Mouse (Mus musculus) cerebral cortex, adult 2 months (tissue): Measurements from ENCODE around the gene Trf.

Experiments used
- WGBS: fragments of 180-500 bp; shearing (Covaris S2); methylation state at CpG from one replicate; pipeline ENCODE4 v1.1.7; 2018; 5-methylcytosine and 5-hydroxymethylcytosine counted together

Trf gene

DNA sequence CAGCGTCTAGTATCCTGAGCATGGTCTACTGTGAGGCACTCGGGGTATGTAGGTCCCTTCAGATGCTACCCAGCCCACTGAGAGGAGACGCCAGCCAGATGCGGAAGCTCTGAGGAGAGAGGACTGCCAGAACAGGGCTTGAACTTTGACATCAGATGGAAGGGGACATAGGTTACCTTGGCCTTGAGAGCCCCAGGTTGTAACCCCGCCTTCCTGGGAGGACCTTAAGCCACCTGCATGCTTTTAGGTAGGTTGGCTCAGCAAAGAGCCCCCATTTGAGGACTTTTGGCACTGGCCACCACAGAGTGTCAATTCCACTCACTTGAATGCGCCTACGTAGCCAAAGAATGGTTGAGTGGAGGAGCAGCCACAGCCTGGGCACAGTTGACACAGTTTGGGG is 5.5 kb downstream of the Trf start:
- WGBS = 92% methylated on average over 7 of the region's 7 CpGs

DNA sequence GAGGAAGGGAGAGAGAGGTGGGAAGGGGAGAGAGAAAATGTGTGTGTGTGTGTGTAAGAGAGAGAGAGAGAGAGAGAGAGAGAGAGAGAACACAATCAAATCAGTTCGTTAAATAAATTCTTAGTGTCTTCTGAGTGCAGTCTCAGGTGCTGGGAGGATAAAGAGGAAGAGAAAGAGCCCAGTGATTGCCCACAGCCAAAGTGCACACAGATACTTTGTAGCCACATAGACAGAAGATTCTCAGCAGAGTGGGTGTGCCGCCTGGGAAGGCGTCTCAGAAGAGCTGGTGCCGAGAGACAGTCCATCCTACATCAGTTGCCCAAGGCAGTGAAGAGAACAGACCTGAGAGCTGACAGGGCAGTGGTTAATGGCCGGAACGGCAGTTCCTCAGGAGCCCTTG is 16.0 kb downstream of the Trf start:
- 77% methylated on average over 6 of the region's 6 CpGs for WGBS

DNA sequence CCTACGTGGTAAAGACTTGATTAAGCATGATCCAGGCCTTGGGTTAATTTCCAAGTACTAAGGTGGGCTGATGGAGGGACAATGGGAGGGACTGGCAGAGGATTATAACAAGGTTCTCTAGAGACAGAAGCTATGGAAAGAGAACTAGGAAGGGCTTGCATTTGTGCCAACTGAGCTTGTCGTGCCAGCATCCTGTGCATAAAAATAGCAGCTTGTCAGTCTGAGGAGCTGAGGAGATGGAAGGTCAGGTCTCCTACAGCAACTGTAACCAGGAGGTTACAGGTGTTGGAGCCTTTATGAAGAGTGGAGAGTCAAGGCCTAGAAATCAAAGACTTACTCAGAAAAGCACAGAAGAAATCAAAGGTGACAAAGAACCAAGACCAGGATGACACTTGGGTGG is 16.6 kb downstream of the Trf start:
- WGBS = 40% methylated on average over 2 of the region's 2 CpGs

DNA sequence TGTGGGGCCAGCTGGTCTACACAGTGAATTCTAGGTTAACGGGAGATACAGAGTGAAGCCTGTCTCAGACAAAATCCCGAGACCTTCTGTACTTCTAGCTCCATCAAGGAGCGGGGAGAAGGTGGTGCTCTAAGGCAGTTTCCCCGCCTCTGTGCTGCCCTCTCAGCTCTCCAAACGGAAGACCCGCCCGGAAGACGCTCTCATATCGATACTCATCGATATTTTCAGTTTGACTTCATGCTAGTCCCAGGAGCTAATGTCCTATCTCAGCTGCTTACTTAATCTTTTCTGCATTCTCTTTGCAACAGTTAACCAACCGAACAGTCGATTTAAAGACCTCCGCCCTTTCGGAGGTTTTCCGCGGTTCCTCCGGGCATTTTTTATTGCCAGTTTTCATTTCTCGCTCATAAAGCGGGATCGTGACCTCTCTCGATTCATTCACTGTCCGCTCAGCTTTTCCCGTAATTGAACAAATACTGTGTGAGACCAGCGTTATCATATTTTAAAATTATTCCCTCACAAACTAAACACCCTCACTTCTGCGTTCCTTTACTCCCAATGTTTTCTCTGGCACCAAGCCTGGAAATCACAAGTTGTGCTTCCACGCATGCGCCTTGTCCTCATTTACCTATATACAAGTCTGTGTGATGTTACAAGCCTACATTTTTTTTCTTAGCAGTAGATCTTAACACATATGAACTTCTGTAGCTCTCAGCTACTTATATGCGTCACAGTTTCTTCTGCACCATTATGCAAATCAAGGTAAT is 17.4 kb downstream of the Trf start:
- 71% methylated on average over 28 of the region's 28 CpGs for WGBS

DNA sequence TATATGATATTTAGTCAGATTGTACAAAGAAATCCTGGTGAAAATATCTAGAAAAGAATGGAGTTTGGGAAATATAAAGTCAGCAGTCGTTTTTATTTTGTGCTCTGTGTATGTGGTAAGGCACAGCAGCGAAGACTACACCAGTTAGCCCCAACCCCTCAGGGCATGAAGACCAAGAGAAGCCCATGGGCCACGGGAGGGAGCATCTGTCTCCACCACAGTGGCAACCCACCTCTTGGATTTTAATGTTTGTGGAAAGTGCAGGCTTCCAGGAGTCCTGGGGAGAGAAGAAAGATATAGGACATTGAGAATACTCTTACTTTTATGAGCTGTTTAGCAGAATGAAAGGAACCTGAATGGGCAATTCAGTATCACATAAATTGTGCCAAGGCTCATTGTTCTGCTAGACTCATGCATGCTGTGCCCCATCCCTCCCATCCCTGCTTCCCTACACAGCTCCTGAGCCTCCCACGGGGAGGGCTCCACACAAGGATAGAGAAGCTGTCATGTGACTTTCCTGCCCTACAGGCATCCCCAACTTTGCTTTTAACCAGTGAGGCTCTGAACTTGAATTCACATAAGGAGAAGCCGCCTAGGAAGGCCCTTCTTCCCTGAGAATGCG is 21.3 kb downstream of the Trf start:
- 64% methylated on average over 6 of the region's 6 CpGs for WGBS

DNA sequence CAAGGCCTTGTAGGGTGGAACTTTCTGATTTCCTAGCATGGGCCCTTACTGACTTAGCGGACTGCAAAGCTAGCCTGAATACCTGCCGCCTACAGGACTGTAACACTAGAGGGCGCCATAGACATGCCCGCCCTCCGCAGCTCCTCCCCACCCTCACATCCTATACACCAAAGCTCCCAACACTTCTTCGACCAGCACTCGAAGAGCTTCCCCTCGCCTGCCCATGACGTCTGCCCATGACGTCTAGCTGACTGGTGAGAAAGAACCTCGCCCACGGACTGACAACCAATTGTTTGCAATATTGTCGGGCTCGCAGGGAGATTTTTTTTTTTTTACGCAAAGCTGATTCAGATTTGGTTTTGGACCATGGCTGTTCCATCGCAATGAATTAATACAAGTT is 22.4 kb downstream of the Trf start:
- WGBS = 6% methylated on average over 16 of the region's 16 CpGs

DNA sequence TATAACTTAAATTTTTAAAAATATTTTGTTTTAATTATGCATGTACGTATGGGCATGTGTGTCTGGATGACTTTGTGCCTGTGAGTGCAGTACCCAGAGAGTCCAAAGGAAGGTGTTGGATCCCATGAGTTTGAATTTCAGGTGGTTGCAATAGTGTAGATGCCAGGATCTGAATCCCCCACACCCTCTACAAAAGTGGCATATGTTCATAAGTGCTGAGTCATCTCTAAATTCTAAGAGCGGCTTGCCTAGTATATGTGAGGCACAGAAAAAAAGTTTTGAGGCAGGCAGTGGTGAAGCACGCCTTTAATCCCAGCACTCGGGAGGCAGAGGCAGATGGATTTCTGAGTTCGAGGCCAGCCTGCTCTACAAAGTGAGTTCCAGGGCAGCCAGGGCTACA is 24.5 kb downstream of the Trf start:
- 82% methylated on average over 5 of the region's 5 CpGs for WGBS

DNA sequence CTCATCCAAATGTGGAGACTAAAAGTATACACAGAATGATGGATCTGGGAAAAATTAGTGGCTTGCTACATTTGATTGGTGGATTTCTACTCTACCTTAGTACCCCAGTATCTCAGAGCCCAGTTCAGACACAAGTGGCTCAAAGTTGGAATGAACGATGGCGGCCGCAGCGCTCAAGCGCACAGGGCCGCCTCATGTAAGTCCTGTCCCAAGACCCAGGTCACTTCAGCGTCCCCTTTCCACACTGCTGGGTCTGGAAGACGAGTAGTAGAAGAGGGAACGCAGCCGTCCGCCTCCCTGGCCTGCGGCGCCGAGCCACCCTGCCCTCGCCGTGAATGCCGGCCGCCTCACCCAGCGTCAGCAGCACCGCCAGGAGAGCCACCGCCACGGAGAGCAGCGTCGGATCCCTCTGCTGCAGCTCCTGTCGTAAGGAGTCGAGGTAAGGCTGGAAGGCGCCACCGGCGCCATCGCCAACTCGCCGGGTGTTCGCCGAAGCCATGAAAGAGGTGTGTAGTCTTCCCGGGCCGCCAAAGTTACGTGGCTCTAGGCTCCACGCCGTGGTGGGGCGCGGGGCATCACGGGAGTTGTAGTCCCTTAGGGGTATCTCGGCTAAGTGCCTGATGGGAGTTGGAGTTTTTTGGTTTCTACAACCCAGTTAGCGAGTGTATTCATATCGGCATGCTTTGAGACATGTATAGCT is 28.5 kb downstream of the Trf start, which contains the start of gene Srprb:
Srprb (minus strand) TSS at position 577 of the 700 bp plus-strand sequence.
- under 1% methylated on average over 45 of the region's 45 CpGs for WGBS

DNA sequence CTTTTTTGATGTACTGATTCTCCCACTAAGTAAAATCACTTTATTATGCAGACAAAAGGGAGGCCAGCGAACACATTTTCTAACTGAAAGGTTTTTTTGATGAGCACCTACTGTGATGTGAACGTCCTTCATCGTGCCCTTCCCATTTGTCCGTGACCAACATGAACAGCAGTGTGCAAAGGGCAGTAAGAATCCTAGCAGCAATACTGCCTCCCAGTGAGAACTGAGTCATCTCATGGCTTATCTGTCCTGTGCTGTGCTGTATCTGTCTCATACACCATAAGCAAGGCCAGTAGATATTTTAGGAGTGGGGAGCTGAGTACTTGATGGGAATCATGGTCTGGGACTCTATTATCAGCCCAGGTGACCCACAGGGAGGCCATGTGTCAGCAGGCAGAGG is 41.8 kb downstream of the Trf start:
- WGBS = 80% methylated on average over 4 of the region's 4 CpGs

DNA sequence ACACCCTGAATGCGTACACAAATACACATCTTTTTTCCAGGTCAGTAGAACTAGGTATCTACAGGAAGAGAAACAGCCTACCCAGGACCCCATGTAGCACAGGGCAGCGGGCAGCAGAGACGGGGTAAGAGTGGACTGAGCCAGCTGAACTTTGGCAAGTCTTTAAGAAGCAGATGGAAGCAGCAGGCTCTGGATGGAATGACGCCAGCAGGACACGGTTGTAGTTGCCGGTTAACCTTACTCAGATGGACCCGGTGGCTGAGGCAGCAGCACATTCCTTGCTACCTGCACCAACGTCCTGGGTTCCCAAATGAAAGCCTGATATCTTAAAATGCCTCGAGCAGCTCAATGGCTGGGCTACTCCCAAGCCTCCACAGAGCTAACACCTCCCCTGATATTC is 43.5 kb downstream of the Trf start:
- WGBS = 44% methylated on average over 9 of the region's 9 CpGs

DNA sequence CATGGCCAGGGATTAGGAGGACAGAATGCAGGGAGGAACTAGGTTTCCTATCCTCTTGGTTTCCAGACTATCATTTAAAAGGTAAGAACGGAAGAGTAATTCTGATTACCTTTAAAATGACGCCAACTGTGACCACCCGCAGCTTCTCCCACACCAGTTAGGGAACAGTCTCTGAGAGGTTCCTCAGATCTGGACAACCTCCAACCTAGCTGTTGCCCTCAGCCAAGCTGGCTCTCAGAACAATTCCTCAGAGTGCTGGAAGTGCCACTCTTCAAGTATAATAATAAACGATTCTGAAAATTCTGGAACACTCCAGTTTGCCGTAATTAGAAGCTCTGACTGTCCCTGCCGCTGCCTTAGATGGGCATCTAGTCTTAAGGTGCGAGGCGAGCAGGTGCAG is 44.3 kb downstream of the Trf start:
- 42% methylated on average over 8 of the region's 8 CpGs for WGBS

DNA sequence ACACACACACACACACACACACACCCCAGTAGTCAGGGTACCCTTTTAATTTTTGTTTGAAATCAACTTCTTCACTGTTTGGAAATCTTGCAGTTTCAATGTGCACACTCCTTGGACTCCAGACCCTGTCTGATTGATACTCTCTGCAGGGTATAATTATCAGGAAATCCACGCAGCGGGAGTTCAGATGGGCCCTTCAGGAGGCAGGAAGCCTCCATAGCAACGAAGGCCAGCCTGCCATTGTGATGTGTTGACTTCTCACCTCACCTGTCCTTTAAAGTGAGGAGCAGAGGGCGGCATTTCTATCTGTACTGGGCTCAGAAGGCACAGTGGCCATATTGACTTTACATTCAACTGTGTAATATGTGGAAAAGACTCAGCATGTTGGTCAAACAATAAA is 45.4 kb downstream of the Trf start:
- 71% methylated on average over 4 of the region's 4 CpGs for WGBS

DNA sequence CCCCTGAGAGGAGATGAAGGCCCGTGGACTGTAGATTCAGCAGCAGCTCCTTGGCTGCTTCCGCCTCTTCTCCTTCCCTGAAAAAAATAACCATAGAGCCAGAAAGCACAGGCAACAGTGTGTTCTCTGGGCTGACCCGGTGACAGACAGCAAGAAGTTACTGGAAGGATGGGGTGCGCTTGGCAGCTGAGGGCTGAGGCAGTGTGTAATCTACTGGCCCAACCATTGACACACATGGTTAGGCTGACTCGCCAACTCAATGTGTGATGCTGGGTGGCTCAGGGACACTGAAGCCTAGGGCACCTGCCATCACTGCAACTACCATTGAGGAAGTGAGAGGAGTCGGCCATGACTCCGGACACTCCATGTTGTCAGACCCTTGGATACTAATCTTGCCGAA is 48.4 kb downstream of the Trf start:
- WGBS = 77% methylated on average over 8 of the region's 8 CpGs

DNA sequence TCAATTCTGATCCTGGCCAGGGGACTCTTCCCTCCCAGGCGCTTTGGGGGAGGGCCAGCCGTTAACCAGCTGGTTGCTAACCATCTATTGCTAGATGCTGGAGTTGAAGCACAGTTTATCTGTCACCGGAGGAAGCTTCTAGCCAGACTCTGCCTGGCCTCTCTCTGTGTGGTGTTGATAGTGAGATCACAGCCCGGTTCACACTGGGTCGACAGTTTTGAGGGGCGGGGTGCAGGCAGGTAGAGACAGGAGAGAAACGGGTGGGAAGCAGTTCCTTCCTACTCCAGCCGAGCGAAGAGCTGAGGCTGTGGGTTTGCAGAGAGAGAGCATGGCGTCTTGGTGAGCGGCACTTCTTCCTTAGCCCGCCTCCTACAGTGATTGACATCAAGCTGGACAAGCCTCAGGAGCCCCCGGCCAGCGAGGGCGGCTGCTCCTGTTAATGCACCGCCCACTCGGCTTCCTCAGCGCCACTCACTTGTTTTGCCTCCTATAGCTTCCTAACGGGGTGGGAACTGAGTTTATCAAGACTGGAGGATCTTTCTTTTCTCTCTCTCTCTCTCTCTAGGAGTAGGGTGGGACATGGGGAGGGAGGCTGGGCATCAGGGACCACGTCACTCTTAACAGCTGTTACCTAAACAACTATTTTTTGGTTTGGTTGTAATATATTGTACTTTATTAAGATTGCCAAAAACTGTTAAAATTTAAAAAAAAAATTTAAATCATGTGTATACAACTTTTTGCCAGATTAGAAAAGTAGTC is 49.3 kb downstream of the Trf start:
- WGBS = 9% methylated on average over 20 of the region's 20 CpGs

DNA sequence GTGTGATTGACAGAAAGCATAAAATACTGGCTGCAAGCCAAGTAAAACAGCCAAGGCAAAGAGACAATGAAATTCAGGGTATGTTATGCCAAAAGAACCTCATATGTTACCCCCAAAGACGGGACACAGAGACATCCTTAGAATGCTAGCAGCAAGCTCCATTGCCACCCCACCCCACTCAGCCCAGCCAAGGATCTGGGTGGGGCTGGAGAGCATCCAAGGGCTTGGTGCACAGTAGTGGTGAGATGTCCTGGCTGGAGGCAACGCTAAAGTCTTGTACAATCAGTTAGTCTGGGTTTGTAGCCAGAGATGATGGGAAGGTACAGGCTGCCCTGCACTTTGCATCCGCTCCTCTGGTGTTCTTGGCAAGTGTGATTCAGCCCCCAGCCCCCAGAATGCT is 49.9 kb downstream of the Trf start:
- WGBS = 15% methylated on average over 3 of the region's 3 CpGs

DNA sequence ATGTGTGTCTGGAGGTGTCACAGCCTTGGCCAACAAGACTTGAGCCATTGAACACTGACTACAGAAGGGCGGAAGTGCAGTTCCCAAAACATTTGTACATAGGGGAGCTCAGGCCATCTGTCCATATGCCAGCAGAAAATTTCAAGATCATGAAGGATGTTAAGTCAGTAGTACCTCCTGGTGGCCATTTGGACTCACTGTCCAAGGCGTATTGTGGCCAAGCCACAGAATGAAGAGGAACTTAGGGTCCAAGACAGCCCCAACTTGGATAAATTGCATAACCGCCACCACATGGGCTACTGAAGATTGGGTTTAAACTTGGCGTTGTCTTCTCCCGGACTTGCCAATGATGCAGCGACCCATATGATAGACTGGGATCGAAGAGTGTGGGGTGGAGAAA is 54.6 kb downstream of the Trf start:
- WGBS = 78% methylated on average over 7 of the region's 7 CpGs

DNA sequence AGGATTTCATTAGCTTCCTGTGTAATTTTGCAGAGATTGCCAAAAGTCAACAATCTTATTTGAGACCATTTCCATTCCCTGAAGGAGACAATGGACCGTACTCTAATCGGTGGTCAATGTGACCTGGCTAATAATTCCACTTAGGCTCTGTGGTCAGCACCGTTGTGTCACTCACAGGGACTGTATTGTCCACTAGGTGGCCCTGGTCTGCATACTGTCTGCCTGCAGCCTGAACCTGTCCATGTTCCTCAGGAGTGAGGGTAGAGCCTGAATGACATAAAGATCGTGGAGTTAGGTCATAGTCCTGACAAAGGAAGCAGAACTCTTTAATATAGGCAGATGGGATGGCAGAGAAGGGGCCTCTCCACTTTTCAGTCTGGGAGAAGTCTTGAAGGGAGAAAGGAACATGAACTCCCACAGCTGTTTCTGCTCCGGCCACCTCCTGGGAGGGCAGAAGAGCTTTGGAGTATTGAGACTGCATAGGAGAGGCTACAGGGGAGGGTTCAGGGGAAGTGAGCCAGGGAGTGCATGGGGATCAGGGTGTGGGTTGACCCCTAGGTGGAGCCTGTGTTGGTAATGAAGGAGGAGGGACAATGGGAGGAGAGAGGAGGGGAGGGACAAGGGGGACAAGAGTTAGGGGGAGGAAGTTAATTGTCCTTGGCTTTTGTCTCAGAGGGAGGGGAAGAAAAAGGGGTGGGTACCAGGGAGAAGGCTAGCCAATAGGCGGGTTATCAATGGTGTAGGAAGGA is 55.3 kb downstream of the Trf start:
- WGBS = 65% methylated on average over 6 of the region's 6 CpGs

DNA sequence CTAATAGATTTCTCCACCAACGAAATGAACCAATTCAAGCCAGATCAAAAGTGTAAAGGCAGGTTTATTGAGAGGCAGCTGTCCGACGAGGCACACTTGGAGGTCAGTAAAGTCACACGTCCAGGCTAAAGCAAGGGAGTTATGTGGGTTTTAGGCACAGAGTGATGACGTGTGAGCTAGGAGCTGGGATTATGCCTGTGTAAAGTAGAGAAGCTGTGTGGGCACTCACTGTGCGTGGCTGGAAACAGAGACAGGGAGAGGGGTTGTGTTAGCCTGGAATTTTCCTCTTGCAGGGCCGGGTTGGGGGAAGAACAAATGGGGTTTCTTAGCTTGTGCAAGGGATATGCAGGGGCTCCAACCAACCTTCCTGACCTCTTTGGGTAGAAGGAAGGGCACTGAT is 61.5 kb downstream of the Trf start:
- WGBS = 45% methylated on average over 7 of the region's 7 CpGs

DNA sequence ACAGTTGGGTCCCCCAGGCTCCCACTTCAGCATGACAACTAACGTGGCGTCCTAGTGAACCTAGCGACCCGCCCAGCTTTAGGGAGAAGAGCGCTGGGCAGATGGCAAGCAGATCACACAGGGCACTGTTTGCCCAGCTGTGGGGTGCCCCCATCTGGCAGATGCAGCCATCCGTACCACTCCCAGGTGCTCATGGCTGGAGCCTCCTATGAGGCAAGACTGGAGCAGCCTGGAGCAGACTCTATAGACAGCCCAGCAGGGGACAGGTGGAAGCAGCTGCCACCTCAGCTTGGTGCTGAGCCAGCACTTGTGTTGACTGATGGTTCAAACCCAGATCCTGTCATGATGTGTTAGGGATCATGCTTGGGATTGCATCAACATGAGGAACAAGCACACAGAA is 62.2 kb downstream of the Trf start:
- WGBS = 79% methylated on average over 6 of the region's 6 CpGs

DNA sequence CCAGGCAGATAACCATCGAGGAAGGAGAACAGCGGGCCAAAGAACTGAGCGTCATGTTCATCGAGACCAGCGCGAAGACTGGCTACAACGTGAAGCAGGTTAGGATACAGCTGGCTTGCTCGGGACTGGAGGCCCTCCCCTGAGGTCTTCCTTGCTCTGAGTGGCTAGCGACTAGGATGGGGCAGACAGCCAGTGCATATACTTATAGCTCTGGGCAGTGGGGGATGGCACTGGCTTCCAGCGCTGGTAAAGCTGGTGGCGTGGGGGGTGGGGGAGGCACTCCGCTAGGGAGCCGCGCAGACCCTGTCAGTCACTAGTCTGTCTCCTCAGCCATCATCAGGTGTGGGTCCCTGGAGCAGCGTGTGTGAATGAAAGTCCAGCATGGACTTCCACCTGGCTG is 66.4 kb downstream of the Trf start:
- WGBS = 73% methylated on average over 15 of the region's 15 CpGs

DNA sequence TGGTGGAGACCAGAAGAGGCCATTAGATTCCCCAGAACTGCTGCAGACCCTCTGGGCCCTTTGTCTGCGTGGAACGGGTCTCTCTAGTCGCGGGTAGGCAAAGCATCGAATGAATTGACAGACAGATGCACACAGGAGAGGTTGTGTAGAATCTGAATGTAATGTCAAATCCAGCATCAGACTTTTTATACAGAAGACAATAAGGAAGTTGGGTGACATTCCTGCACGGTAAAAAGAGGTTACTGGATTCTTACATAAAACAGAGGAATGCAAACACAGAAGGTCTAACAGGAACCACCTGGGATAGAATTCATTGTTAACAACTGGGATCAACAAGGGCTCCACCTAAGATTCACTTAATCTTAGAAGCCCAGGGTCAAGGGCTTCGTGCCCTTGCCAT is 75.1 kb downstream of the Trf start:
- WGBS = 80% methylated on average over 7 of the region's 7 CpGs

DNA sequence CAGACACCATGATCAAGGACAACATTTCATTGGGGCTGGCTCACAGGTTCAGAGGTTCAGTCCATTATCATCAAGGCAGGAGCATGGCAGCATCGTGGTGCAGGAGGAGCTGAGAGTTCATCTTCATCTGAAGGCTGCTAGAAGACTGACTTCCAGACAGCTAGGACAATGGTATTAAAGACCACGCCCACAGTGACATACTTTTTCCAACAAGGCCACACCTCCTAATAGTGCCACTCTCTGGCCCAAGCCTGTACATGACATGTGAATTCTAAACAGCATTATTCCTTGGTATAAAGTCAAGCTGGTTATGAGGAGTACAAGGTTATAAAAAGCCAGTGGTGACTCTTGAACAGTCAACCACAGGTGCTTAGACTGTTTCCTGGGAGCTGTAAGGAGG is 75.7 kb downstream of the Trf start:
- WGBS = 91% methylated on average over 2 of the region's 2 CpGs
